Mouse (Mus musculus): ENCODE data around the gene Gh.

Gh gene

GRCm38 (mm10) chr11:106334066-106334465 lies 32.4 kb upstream of the Gh start:
- Histone ChIP-seq H3K4me3 (replicated peaks; ENCODE audit: low read length) (no peak overlapping the region), H3K36me3 (ENCODE audit: insufficient read depth, low read length) (no peaks in the 10 kb centered on the region), H3K4me1 (replicated peaks; ENCODE audit: low read depth, low read length) (peaks cover 5% of the 10 kb centered on the region), H3K9me3 (ENCODE audit: low read length) (no peaks in the 10 kb centered on the region), H3K27me3 (ENCODE audit: insufficient read depth, low read length) (peaks cover 8% of the 10 kb centered on the region)
- TF ChIP-seq POU5F1 (IDR thresholded peaks at IDR 0.05; ENCODE audit: borderline replicate concordance, low read length), result no peak

GRCm38 (mm10) chr11:106332458-106332857 lies 30.8 kb upstream of the Gh start:
- no peak for TF ChIP-seq NANOG (IDR thresholded peaks at IDR 0.05; ENCODE audit: borderline replicate concordance, low read length)
- no peak for TF ChIP-seq POU5F1 (IDR thresholded peaks at IDR 0.05; ENCODE audit: borderline replicate concordance, low read length)
- no peak for TF ChIP-seq CTCF (conservative IDR thresholded peaks at IDR 0.05; ENCODE audit: low read length)
- no peaks in the 10 kb centered on the region for H3K36me3 ChIP-seq (ENCODE audit: insufficient read depth, low read length)
- H3K4me1 ChIP-seq (replicated peaks; ENCODE audit: low read depth, low read length), result peaks cover 16% of the 10 kb centered on the region
- no peak overlapping the region for H3K4me3 ChIP-seq (replicated peaks; ENCODE audit: low read length)
- no peaks in the 10 kb centered on the region for H3K9me3 ChIP-seq (ENCODE audit: low read length)
- H3K27me3 ChIP-seq (ENCODE audit: insufficient read depth, low read length), result peaks cover 16% of the 10 kb centered on the region

GRCm38 (mm10) chr11:106329682-106330081 lies 28.0 kb upstream of the Gh start:
- Histone ChIP-seq H3K9me3 (ENCODE audit: low read length) (no peaks in the 10 kb centered on the region), H3K4me3 (replicated peaks; ENCODE audit: low read length) (no peak overlapping the region), H3K36me3 (ENCODE audit: insufficient read depth, low read length) (no peaks in the 10 kb centered on the region), H3K27me3 (ENCODE audit: insufficient read depth, low read length) (peaks cover 25% of the 10 kb centered on the region), H3K4me1 (replicated peaks; ENCODE audit: low read depth, low read length) (peaks cover 25% of the 10 kb centered on the region)
- TF ChIP-seq NANOG (IDR thresholded peaks at IDR 0.05; ENCODE audit: borderline replicate concordance, low read length) (no peak), POU5F1 (IDR thresholded peaks at IDR 0.05; ENCODE audit: borderline replicate concordance, low read length) (no peak), CTCF (conservative IDR thresholded peaks at IDR 0.05; ENCODE audit: low read length) (peak; percentile 26)

- no peaks in the 10 kb centered on the region for H3K9me3 ChIP-seq (ENCODE audit: low read length)
- H3K4me1 ChIP-seq (replicated peaks; ENCODE audit: low read depth, low read length), result peaks cover 25% of the 10 kb centered on the region
- H3K27me3 ChIP-seq (ENCODE audit: insufficient read depth, low read length), result peaks cover 25% of the 10 kb centered on the region
- H3K4me3 ChIP-seq (replicated peaks; ENCODE audit: low read length), result no peak overlapping the region
- no peaks in the 10 kb centered on the region for H3K36me3 ChIP-seq (ENCODE audit: insufficient read depth, low read length)
- TF ChIP-seq POU5F1 (IDR thresholded peaks at IDR 0.05; ENCODE audit: borderline replicate concordance, low read length) (no peak), CTCF (conservative IDR thresholded peaks at IDR 0.05; ENCODE audit: low read length) (no peak), NANOG (IDR thresholded peaks at IDR 0.05; ENCODE audit: borderline replicate concordance, low read length) (no peak)
These were observed 27.5 kb upstream of the Gh start for GRCm38 (mm10) chr11:106329128-106329527.

GRCm38 (mm10) chr11:106328521-106328920 lies 26.9 kb upstream of the Gh start:
- Histone ChIP-seq H3K27me3 (ENCODE audit: insufficient read depth, low read length) (peaks cover 26% of the 10 kb centered on the region), H3K9me3 (ENCODE audit: low read length) (no peaks in the 10 kb centered on the region), H3K4me3 (replicated peaks; ENCODE audit: low read length) (no peak overlapping the region), H3K36me3 (ENCODE audit: insufficient read depth, low read length) (no peaks in the 10 kb centered on the region), H3K4me1 (replicated peaks; ENCODE audit: low read depth, low read length) (peaks cover 25% of the 10 kb centered on the region)
- TF ChIP-seq NANOG (IDR thresholded peaks at IDR 0.05; ENCODE audit: borderline replicate concordance, low read length) (no peak), CTCF (conservative IDR thresholded peaks at IDR 0.05; ENCODE audit: low read length) (no peak), POU5F1 (IDR thresholded peaks at IDR 0.05; ENCODE audit: borderline replicate concordance, low read length) (no peak)

GRCm38 (mm10) chr11:106326475-106326874 lies 24.8 kb upstream of the Gh start:
- no peak for TF ChIP-seq CTCF (conservative IDR thresholded peaks at IDR 0.05; ENCODE audit: low read length)
- TF ChIP-seq NANOG (IDR thresholded peaks at IDR 0.05; ENCODE audit: borderline replicate concordance, low read length), result no peak
- no peak for TF ChIP-seq POU5F1 (IDR thresholded peaks at IDR 0.05; ENCODE audit: borderline replicate concordance, low read length)
- Histone ChIP-seq H3K4me3 (replicated peaks; ENCODE audit: low read length) (no peak overlapping the region), H3K36me3 (ENCODE audit: insufficient read depth, low read length) (no peaks in the 10 kb centered on the region), H3K27me3 (ENCODE audit: insufficient read depth, low read length) (peaks cover 27% of the 10 kb centered on the region), H3K4me1 (replicated peaks; ENCODE audit: low read depth, low read length) (peaks cover 25% of the 10 kb centered on the region), H3K9me3 (ENCODE audit: low read length) (no peaks in the 10 kb centered on the region)

GRCm38 (mm10) chr11:106325566-106326206 lies 24.0 kb upstream of the Gh start:
- H3K4me1 ChIP-seq (replicated peaks; ENCODE audit: low read depth, low read length), result peaks cover 25% of the 10 kb centered on the region
- H3K27me3 ChIP-seq (ENCODE audit: insufficient read depth, low read length), result peaks cover 28% of the 10 kb centered on the region
- no peaks in the 10 kb centered on the region for H3K36me3 ChIP-seq (ENCODE audit: insufficient read depth, low read length)
- TF ChIP-seq POU5F1 (IDR thresholded peaks at IDR 0.05; ENCODE audit: borderline replicate concordance, low read length), result no peak
- peak; percentile 47 for TF ChIP-seq CTCF (conservative IDR thresholded peaks at IDR 0.05; ENCODE audit: low read length)
- TF ChIP-seq NANOG (IDR thresholded peaks at IDR 0.05; ENCODE audit: borderline replicate concordance, low read length), result no peak
- H3K9me3 ChIP-seq (ENCODE audit: low read length), result no peaks in the 10 kb centered on the region
- no peak overlapping the region for H3K4me3 ChIP-seq (replicated peaks; ENCODE audit: low read length)

GRCm38 (mm10) chr11:106324858-106325257 lies 23.2 kb upstream of the Gh start:
- Histone ChIP-seq H3K4me3 (replicated peaks; ENCODE audit: low read length) (no peak overlapping the region), H3K4me1 (replicated peaks; ENCODE audit: low read depth, low read length) (peaks cover 27% of the 10 kb centered on the region), H3K9me3 (ENCODE audit: low read length) (no peaks in the 10 kb centered on the region), H3K27me3 (ENCODE audit: insufficient read depth, low read length) (peaks cover 32% of the 10 kb centered on the region), H3K36me3 (ENCODE audit: insufficient read depth, low read length) (no peaks in the 10 kb centered on the region)
- TF ChIP-seq POU5F1 (IDR thresholded peaks at IDR 0.05; ENCODE audit: borderline replicate concordance, low read length) (no peak), NANOG (IDR thresholded peaks at IDR 0.05; ENCODE audit: borderline replicate concordance, low read length) (no peak), CTCF (conservative IDR thresholded peaks at IDR 0.05; ENCODE audit: low read length) (no peak)
